Mouse (Mus musculus) large intestine, adult 2 months (tissue): ENCODE measurements at regions not wholly inside any gene's neighbourhood (a gene's known extent, or its start where the extent isn't known, plus 50 kb on each side); places are given as distances from the start of the nearest gene placed in this dataset.

Source experiments
- DNase-seq: peaks from one replicate; pipeline ENCODE4 v3.0.0-alpha.2; 2012; ENCODE audit warnings: low read depth, low spot score
- WGBS: fragments of 180-500 bp; shearing (Covaris S2); methylation state at CpG from one replicate; pipeline ENCODE4 v1.1.7; 2018; 5-methylcytosine and 5-hydroxymethylcytosine counted together

DNA sequence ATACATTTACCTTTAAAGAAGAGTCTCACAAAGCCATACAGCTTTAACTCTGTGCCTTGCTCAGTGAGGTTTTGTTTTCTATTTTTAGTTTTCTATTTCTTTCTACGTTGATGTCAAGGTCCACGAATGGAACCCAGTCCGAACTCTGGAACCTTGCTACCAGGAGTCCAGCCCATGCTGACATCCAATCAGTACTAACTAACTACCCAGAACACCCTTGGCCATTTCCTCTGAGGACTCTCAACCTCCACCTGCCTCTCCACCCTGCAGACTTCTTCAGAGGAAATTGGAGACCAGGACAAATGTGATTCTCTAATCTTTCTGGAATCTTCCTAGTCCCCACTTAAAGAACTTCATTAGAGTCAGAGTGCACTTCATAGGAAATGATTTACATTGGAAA is 204.6 kb upstream of the Klf3 start:
- DNase-seq = no peak
- 41% methylated on average over 3 of the region's 3 CpGs for WGBS

DNA sequence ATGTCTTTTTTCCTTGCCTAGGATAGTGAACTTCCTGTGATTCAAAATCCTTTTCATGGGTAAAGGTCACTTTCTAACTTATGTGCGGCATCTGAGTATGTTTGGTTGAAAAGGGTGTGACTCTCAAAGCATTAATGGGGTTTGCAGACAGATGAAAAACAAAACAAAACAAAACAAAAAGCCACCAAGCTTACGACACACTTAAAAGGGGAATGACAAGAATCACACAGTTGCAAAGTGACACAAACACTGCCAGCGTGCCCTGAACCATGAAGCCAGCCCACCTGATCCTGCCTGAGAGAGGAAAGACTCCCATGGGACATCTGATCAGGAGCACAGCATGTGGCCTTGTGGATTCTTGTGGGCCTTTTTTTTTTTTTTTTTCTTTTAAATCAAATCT is 204.2 kb upstream of the Klf3 start:
- DNase-seq = no peak
- WGBS = 44% methylated on average over 3 of the region's 3 CpGs

DNA sequence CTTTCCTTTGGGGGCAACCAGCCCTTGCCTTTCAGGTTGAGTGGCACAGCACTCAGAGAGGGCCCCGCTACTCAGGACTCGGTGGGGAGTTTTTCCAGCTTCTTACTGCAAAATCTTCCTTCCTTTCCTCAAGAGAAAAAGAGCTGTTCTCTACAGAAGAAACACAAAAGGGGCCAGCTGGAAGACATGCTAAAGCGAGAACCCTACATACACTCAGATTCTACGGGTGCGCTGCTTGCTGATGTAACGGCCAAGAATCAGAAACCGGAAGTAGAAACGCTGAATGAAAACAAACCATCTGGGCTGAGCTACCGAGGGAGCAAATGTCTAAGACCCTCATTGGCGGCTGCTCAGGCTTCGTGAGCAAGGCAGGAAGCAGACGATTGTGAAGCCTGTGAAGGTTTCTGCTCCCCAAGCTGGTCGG is 203.3 kb upstream of the Klf3 start:
- DNase-seq = no peak
- 64% methylated on average over 13 of the region's 13 CpGs for WGBS

DNA sequence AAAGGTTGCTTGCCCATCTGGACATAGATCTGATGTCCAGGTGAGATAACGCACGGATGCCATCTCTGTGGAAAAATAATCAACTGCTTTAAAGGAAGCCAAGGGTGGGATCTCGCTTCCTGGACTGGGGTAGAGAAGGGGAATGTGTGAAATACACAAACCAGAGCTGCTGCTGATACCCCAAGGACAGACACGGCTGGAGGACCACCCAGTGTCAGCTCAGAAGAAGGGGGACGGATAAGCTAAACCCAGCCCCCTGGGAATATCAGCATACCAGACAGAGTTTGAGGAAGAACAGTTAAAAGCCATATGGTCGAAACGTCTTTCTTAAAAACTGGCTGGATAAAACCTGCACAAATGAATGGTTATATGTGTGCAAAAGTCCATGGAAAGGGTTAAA is 202.8 kb upstream of the Klf3 start:
- DNase-seq = no peak
- WGBS = 75% methylated on average over 7 of the region's 7 CpGs

DNA sequence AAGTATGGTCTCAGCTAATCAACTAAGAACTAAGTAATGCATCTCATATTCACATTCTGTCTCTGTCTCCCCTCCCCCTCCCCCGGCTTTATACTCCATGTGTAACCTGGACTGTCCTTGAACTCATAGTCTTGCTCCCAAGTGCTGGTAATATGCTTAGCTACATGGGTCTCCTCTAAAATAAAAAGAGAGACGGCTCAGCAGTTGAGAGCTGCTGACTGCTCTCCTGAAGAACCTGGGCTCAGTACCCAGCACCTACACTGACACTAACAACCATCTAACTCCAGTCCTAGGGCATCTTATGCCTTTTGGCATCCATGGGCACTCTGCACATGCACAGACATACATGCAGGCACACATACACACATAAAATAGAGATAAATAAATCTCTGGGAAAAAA is 202.4 kb upstream of the Klf3 start:
- 66% methylated on average over 2 of the region's 2 CpGs for WGBS
- DNase-seq = no peak

DNA sequence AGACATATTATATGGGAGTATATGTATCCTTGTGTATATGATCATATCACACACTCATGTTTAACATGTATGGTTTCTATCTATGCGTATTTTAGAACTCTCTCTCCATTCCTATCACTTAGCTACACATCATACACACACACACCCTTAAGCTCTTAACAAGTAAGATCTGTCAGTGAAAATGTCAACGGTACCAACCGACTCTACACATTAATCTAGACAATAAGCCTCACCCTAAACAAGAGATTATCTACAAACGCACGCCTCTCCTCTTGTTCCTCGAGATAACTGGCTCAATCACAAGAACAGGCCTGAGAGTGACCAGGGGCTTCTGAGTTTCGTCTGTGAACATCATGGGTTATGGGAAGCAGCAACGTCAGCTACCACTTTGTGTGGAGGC is 201.9 kb upstream of the Klf3 start:
- 71% methylated on average over 8 of the region's 8 CpGs for WGBS
- no peak for DNase-seq

DNA sequence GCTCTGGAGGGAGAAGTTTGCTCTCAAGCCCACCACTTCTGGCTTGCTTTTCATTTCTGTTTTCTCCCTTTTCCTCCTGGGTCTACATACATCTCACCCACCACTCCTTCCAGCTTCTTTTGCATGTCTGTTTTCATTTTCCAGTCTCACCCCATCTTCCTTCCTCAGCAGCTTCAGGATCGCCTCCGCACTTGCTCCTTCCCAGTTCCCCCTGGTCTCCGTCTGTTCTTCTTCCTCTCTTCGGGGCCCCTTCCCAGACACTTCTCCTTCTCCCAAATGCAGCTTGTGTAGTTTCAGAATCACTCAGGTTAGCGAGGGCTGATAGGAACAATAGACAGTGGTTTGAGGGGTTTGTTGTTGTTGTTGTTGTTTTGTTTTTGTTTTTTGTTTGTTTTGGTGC is 201.4 kb upstream of the Klf3 start:
- WGBS = 86% methylated on average over 5 of the region's 5 CpGs
- no peak for DNase-seq

DNA sequence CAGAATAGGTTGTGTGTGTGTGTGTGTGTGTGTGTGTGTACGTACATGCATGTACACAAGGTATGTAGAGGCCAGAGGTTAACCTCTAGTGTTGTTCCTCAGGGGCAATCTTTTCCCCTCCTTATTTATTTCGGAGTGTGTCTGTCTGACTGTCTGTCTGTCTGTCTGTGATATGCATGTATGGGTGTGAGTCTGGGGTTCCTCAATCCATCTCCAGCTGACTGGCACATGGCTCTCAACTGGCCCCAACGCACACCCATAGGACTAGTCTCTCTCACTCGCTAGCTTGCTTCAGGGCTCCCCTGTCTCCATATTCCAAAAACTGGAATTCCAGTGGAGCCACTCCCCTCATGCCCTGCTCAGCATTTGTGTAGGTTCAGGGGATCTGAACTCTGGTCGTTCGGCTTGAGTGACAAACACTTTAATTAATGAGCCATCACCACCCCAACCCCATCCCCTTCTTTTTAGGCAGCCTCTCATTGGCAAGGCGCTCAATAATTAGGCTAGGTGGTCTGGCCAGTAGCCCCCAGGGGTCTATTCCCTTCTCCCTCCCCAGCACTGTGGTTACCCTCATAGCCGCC is 200.7 kb upstream of the Klf3 start:
- WGBS = 95% methylated on average over 8 of the region's 8 CpGs
- no peak for DNase-seq

DNA sequence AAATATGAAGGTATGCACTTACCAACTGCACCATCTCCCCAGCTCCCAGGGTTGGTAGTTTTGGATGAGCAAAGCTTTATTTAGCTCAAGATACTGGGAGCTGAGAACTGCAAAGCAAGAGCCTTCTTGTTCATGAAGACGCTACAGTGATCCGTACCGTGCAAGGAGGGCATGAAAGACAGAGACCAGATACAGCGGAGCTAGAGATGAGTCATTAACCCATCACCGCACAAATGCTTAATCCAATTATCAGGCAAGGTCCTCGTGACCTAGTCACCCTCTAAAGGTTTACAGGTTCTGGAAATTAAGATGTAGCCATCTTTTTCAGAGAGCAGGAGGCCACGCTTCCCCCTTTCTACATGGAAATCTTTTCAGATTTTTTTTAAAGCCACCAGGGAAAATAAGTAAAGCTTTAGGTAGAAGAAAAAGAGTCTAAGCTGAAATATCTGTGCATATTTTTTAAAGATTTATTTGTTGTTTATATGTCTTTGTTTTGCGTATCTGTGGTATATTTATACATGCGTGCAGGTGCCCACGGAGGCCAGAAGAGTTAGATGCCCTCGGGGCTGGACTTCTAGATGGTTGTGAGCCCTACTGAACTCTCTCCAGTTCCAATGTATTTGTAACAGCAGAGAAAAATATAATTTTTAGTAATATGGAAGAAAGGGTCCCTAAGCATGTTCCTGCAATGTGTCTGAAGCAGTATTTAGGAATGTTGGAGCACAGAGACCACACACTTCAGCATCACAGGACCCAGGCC is 200.0 kb upstream of the Klf3 start:
- DNase-seq = no peak
- WGBS = 89% methylated on average over 11 of the region's 11 CpGs

DNA sequence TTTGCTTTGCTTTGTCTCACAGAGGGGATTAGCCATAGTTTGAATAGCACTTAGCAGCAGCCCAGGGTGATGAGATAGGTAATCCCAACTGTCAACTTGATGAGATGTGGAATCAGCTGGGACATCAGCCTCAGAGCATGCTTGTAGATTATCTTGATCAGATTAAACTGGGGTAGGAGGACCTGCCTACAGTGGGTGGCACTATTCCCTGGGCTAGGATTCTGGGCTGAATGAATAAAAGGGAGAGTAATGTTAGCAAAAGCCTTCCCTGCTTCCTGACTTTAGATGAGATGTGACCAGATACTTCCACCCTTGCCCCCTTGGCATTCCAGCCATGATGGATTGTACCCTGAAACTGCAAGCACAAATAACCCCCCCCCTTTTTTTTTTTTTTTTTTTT is 198.0 kb upstream of the Klf3 start:
- DNase-seq = no peak

DNA sequence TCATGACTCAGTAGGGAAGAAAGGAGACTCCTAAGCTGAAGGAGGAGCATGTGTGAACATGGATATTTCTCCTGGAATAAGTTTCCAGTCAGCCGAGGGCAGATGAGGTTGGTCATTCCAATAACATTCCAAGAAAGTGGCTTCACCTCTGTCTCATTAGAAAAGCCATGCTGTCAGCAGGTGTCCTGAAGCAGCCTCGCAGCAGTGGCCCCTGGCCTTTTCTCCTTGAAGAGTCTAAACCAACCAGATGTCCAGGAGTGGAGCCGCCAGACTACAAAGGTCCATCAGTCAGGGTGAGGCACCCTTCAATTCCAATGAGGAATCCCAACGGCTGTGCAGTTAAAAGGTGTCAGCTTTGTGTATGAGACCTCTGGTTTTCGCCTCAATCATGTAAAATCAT is 197.2 kb upstream of the Klf3 start:
- WGBS = 88% methylated on average over 5 of the region's 5 CpGs
- no peak for DNase-seq

DNA sequence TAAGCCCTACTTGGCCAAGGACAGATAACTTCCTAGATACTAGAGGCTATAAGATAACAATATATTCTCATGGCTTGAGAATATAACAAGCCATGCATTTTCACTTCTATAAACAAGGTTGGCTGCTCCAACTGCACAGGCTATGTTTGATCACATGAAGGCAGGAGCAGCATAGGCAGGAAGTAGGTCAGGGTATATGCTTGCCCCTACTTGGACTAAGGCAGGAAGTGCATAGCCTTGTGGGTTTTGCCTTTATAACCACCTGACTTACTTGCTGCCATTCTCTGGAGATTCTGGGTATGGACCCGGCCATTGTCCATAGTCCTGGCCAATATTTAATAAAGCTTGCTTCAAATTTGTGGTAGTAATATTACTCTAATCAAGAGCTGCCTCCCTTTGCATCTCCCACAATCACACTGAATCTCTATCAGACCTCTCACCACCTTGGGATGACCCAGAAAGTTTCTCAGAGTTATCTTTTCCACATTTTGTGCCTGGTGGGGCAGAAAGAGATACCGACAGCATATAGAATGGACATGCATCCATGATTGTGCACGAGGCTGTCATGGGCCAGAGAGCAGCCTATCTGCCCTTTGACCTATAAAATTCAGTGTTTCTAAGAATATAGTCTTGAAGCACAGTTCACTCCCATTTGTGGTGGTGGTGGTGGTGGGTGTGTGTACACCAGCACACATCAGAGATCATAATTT is 193.7 kb upstream of the Klf3 start:
- no peak for DNase-seq
- WGBS = 88% methylated on average over 3 of the region's 3 CpGs

DNA sequence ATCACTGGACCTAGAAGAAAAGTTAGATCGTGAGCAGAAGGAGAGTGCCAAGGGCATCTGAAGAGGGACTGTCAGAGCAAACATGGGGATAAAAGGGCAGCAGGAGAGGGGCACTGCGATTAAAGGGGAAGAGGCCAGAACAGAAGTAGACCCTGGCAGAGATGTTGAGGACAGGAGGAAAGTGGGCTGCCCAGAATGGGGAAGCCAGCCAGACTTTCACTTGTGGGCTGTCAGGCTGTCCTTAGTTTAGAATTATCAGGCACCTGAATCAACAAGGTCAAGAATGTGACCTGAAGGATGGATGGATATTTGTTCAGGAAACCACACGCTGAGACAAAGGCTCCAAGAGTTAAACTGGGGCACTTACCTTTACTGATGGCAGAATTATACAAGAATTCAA is 193.0 kb upstream of the Klf3 start:
- 36% methylated on average over 3 of the region's 3 CpGs for WGBS
- DNase-seq = no peak

DNA sequence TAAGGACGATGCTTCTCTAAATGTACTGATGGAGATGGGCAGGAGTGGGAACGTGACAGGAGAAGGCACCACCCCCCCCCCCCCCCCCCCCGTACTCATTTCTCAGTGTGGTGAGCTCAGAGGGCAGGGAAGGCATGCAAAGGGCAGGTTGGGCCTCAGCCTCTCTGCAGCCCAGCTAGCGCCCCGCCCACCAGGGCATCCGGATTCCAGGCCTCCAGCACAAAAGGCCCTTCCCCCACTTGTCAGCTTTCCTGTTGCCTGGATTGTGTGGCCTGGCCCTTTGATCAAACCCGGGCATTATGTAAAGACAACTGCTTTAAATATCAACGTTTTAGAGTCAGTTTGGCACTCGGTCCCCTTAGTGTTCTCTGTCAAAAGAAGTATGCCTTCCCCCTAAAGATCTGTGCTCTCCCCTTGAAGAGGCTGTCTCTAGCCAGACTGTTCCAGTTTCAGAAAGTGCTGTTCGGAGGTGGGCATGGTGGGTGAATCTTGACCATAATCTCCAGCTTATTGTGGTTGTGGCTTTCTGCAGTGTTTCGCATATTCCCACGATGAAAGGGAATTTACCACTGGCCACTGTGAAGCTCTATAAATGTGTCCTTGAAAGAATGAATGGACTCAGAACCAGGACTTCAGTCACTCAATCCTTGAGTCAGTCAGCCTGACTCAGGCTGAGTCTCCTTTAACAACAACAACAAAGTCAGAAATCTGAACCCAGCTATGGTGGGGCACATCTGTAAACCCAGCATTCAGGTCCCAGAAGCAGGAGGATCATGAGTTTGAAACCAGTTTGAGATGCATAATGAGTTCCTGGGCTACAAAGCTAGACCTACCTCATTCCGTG is 192.4 kb upstream of the Klf3 start:
- DNase-seq = no peak
- WGBS = 33% methylated on average over 13 of the region's 13 CpGs

DNA sequence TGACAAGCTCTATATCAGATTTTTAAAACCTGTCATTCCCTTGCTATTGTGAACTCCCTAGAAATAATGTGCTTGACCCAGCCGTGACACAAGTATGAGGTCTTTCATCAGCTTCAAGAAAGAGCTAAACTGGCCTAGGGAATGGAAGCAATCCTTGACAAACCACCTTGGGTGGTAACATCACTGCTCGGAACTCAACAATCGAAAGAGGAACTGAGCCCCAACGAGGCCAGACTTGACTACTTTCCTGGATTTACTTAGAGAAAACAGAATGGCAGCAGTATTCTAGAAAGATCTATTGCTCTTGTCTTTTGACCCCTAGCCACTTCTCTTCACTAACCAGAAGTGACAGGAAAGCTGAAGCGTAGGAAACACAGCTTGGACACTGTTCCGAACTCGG is 191.2 kb upstream of the Klf3 start:
- DNase-seq = no peak
- 89% methylated on average over 7 of the region's 7 CpGs for WGBS

DNA sequence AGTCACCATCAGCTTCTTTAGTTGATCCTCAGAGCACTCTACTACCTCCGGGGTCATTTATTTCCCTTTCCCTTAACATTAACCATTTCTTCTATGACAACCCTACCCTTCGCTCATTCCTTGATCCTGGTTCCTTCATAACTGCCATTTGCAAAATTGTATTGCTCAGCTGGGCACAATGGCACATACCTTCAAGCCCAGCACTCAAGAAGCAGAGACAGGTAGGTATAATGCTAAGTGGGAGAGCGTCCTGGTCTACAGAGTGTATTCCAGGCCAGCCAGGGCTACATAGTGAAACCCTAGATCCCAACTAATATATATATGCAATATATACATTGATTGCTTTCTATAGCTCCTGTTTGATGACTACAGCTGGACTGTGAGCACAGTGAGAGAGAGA is 189.5 kb upstream of the Klf3 start:
- DNase-seq = no peak
- WGBS = 96% methylated on average over 3 of the region's 3 CpGs

DNA sequence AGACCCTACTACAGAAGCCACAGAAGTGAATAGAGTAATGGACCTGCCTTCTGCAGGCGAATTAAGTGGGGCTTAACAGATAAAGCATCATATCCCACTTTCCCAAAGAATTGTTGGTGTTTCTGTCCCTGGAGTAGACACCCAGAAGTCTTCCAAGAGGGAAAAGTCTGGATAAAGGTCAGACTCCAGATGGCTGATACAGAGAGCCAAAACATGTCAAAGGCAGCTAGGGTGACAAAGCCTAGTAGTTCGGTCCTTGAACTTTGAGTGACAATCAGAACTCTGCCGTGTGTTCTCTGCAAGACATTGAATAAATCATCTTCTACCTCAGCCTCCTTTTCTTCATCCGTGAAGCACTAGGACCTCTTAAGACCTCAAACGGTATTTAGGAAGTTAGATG is 185.1 kb upstream of the Klf3 start:
- WGBS = 59% methylated on average over 5 of the region's 5 CpGs
- DNase-seq = no peak

DNA sequence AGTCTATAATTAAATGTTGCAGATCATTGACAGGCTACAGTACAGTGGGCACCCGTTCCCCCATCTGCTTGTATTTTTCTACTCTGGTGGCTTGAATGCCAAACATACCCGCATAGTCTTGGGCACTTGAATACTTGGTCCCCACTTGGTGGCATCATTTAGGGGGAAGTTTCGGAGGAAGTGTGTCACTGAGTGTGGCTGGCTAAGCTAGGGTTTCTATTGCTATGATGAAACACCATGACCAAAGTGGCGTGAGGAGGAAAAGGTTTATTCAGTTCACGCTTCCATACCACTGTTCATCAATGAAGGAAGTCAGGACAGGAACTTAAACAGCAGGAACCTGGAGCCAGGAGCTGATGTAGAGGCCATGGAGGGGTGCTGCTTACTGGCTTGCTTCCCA is 183.4 kb upstream of the Klf3 start:
- 88% methylated on average over 5 of the region's 5 CpGs for WGBS
- no peak for DNase-seq

DNA sequence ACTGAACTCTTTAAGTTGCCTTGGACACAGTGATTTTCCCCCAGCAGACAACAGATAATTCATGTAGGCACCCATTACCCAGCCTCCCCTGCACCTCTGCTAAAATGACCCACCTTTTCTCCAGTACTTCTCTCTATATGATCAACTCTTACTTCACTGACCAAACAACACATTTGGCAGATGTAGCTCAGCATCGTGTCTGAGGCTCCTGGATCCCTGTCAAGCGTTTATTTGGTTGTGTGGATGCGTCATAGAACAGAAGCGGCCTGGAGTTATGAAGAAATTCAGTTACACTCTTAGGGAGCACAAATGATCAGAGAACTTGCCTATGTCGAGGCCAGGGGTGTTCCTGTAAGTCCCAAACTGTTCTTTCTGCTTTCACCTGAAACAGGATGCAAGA is 182.5 kb upstream of the Klf3 start:
- no peak for DNase-seq
- WGBS = 82% methylated on average over 5 of the region's 5 CpGs

DNA sequence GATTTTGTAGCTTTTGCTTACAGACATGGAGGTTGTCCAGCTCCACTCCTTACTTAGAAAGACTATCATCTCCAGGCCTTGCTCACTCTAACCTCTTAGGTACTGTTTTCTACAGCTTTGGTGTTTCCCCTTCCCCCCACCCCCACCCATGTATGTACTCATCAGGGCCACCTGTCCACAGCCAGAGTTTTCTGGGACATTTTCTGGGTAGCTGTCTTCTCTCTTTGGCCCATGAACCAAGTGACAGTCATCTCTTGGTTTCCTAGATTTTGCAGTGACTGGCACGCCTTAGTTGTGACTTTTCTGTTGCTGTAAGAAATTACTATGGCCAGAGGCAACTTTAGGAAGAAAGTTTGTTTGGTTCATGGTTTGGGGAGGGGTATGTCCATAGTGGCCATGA is 181.8 kb upstream of the Klf3 start:
- DNase-seq = no peak
- WGBS = 93% methylated on average over 1 of the region's 1 CpGs
